Mouse (Mus musculus): ENCODE results near the gene Vmn1r189. TPM values are rescaled to one million over a fixed set of nuclear protein-coding genes. Genes with fewer than 3 reads are reported as not detected.
"Not testable (repeated sequence)": the region's sequence is repeated elsewhere in the genome, so short reads cannot be mapped to it uniquely, and the experiment has no call there.

Gene Vmn1r189
- not detected in 2 replicates for polyA plus RNA-seq (2016; fragmentation: Nextera tagmentation; extraction: Ambion mirVana)

- WGBS, result 94% methylated on average over 2 of the region's 2 CpGs
- H3K27me3 ChIP-seq; H3K4me2 ChIP-seq (replicated peaks); H3K9me3 ChIP-seq; H3K4me1 ChIP-seq; H3K36me3 ChIP-seq; H3K27ac ChIP-seq (replicated peaks); ATAC-seq (ENCODE audit: low FRiP score, low read depth); H3K4me3 ChIP-seq; H3K9ac ChIP-seq (replicated peaks): not testable (repeated sequence)
Measured at GRCm38 (mm10) chr13:22105724-22106123, at the start of gene Vmn1r189. Vmn1r189 (minus strand) TSS chr13:22105824.

DNA sequence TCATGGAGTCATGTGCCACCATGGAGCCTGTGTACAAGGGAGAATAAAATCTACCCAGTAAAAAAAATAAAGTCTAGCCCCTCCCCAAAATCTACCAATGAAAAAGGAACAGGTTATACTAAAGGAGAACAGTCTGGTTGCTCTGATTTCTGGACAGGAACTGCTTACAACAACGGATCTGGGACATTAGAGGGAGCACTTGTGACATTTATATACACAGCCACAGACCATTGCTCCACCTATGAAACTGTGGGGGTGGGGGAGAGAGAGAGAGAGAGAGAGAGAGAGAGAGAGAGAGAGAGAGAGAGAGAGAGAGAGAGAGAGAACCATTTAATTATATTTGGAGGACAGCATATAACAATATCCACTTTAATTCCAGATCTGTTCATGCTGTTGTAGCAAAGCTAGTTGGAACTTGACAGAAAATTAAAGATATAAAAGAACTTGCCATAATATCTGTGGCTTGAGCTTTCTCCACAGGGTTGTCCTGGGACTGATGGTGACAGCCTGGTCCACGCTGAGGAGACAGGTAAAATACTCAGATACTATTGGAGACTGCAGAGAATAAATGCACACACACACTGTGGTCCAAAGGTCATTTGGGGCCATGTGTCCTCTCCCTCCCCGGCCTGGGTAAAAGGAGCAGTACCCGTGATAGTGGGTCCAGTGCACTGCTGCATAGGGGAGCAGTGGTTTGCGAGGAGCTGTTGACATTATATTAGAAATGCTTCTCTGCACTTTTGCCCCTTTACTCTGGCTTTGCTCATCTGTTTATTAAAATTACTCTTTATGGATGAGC, 31.1 kb upstream of the Vmn1r189 start:
- WGBS, result 64% methylated on average over 5 of the region's 5 CpGs
- not testable (repeated sequence) for H3K36me3 ChIP-seq; H3K27me3 ChIP-seq; ATAC-seq (ENCODE audit: low FRiP score, low read depth); H3K9me3 ChIP-seq; H3K4me1 ChIP-seq; H3K27ac ChIP-seq (replicated peaks); H3K4me3 ChIP-seq; H3K4me2 ChIP-seq (replicated peaks); H3K9ac ChIP-seq (replicated peaks)

- 92% methylated on average over 1 of the region's 1 CpGs for WGBS
- ATAC-seq (ENCODE audit: low FRiP score, low read depth), result not testable (repeated sequence)
Measured at GRCm38 (mm10) chr13:22084140-22084539, 21.5 kb downstream of the Vmn1r189 start, which contains the start of gene Vmn1r188. Vmn1r188 (plus strand) TSS chr13:22084440.

DNA sequence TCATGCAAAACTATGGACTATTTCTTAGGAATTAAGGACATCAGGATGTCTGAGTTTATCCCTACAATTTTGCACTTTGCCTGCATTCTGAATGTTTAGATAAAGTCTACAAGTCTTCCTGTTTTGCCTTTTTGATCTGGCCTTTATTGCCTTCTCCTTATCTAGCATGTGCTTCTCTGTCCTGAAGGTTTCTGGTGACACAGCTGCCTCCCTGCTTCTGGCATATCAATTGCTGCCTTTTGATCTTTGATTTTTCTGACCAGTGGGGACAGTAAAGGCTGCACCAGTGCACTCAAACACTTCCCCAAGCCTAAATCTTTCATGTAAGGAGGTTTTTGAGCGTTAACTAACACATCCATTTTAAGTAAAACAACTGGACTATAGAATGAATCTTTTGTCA, 42.2 kb downstream of the Vmn1r189 start:
- no peak overlapping the region for H3K9ac ChIP-seq (replicated peaks)
- 0 out of 2 replicates have a peak, but pooled peaks cover 2% of the 10 kb centered on the region for H3K9me3 ChIP-seq
- H3K27ac ChIP-seq (replicated peaks), result no peak overlapping the region
- H3K4me1 ChIP-seq, result no peaks in the 10 kb centered on the region
- no peak overlapping the region for H3K4me2 ChIP-seq (replicated peaks)
- H3K4me3 ChIP-seq, result no peak overlapping the region
- no peaks in the 10 kb centered on the region for H3K27me3 ChIP-seq
- WGBS, result 69% methylated on average over 1 of the region's 1 CpGs
- ATAC-seq (ENCODE audit: low FRiP score, low read depth), result no peak
- no peaks in the 10 kb centered on the region for H3K36me3 ChIP-seq

More at GRCm38 (mm10) chr13:22084140-22084539, 21.5 kb downstream of the Vmn1r189 start, which contains the start of gene Vmn1r188:
- not testable (repeated sequence) for H3K9ac ChIP-seq (replicated peaks); H3K27ac ChIP-seq (replicated peaks); H3K9me3 ChIP-seq; H3K36me3 ChIP-seq; H3K27me3 ChIP-seq; H3K4me2 ChIP-seq (replicated peaks); H3K4me1 ChIP-seq; H3K4me3 ChIP-seq

- H3K4me2 ChIP-seq (replicated peaks), result no peak overlapping the region
Measured at GRCm38 (mm10) chr13:22061422-22061821, 44.2 kb downstream of the Vmn1r189 start.

DNA sequence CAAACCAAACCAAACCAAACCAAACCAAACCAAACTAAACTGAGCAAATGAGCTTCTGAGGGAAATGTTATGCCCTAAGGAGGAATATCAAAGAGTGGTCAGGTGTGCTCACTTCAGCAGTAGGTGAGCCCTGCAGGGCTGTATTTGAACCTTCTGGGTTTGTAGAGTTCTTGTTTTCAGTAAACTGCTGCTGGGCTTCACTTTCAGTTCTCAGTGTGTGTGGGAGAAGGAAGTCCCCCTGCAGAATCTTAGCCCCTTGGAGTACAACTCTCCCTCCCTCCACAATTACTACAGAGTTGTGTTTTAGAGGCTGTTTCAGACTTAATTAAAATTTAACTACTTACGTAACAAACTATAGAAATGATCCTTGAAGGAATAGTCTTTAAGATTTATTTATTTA, 51.9 kb downstream of the Vmn1r189 start:
- WGBS, result 94% methylated on average over 1 of the region's 1 CpGs
- no peaks in the 10 kb centered on the region for H3K36me3 ChIP-seq
- H3K4me1 ChIP-seq, result 0 out of 2 replicates have a peak, but pooled peaks cover 4% of the 10 kb centered on the region
- ATAC-seq (ENCODE audit: low FRiP score, low read depth), result no peak
- no peaks in the 10 kb centered on the region for H3K27me3 ChIP-seq
- no peak overlapping the region for H3K4me3 ChIP-seq
- no peak overlapping the region for H3K9ac ChIP-seq (replicated peaks)
- H3K27ac ChIP-seq (replicated peaks), result no peak overlapping the region
- no peaks in the 10 kb centered on the region for H3K9me3 ChIP-seq
- no peak overlapping the region for H3K4me2 ChIP-seq (replicated peaks)

More at GRCm38 (mm10) chr13:22061422-22061821, 44.2 kb downstream of the Vmn1r189 start:
- Histone ChIP-seq H3K27ac (replicated peaks) (no peak overlapping the region), H3K4me3 (no peak overlapping the region), H3K36me3 (no peaks in the 10 kb centered on the region), H3K9ac (replicated peaks) (no peak overlapping the region), H3K4me1 (no peaks in the 10 kb centered on the region), H3K27me3 (no peaks in the 10 kb centered on the region), H3K9me3 (no peaks in the 10 kb centered on the region)
- 65% methylated on average over 1 of the region's 1 CpGs for WGBS
- no peak for ATAC-seq (ENCODE audit: low FRiP score, low read depth)

GRCm38 (mm10) chr13:22051523-22051859, 54.1 kb downstream of the Vmn1r189 start:
- Histone ChIP-seq H3K9ac (replicated peaks) (peak overlapping the region; percentile 59; the same call in 1 of the 2 replicates), H3K9me3 (no peaks in the 10 kb centered on the region), H3K36me3 (no peaks in the 10 kb centered on the region), H3K27ac (replicated peaks) (peak overlapping the region; percentile 82), H3K4me2 (replicated peaks) (peak overlapping the region; percentile 59), H3K4me3 (peak overlapping the region; percentile 50), H3K27me3 (no peaks in the 10 kb centered on the region), H3K4me1 (0 out of 2 replicates have a peak, but pooled peaks cover 4% of the 10 kb centered on the region)
- peak; percentile 24; the same call in 1 of the 2 replicates for ATAC-seq (ENCODE audit: low FRiP score, low read depth)
- 19% methylated on average over 5 of the region's 5 CpGs for WGBS

- H3K4me2 ChIP-seq (replicated peaks), result peak overlapping the region; percentile 59
- peak overlapping the region; percentile 50 for H3K4me3 ChIP-seq
- peak; percentile 94 for ATAC-seq (ENCODE audit: low FRiP score, low read depth)
- H3K9me3 ChIP-seq, result no peaks in the 10 kb centered on the region
- no peaks in the 10 kb centered on the region for H3K27me3 ChIP-seq
- H3K27ac ChIP-seq (replicated peaks), result peak overlapping the region; percentile 82
- under 1% methylated on average over 52 of the region's 52 CpGs for WGBS
- 0 out of 2 replicates have a peak, but pooled peaks cover 4% of the 10 kb centered on the region for H3K4me1 ChIP-seq
- H3K36me3 ChIP-seq, result no peaks in the 10 kb centered on the region
- H3K9ac ChIP-seq (replicated peaks), result peak overlapping the region; percentile 59; the same call in 1 of the 2 replicates
Measured at GRCm38 (mm10) chr13:22050591-22051522, 54.8 kb downstream of the Vmn1r189 start.

Small RNA genes lying within 50 kb of the gene (microRNA-seq; reads per million reads assigned to microRNA genes)
- gene Gm26300, result not detected

Other genes with a start within 250 kb of the Vmn1r189 start
- 22.3 and 24.2 TPM in 2 replicates for gene Zfp184, start 160.7 kb downstream of the Vmn1r189 start, polyA plus RNA-seq (2016; fragmentation: Nextera tagmentation; extraction: Ambion mirVana)
- gene Pom121l2, start 124.6 kb downstream of the Vmn1r189 start, polyA plus RNA-seq (2016; fragmentation: Nextera tagmentation; extraction: Ambion mirVana), result not detected in 2 replicates
- gene Prss16, start 96.1 kb downstream of the Vmn1r189 start, polyA plus RNA-seq (2016; fragmentation: Nextera tagmentation; extraction: Ambion mirVana), result 0.30 TPM in 1 of 2 replicates, not detected in the other
- 10.1 and 11.3 TPM in 2 replicates for gene Hist1h2ah, start 70.3 kb downstream of the Vmn1r189 start, polyA plus RNA-seq (2016; fragmentation: Nextera tagmentation; extraction: Ambion mirVana)
- gene Hist1h2bk, start 70.0 kb downstream of the Vmn1r189 start, polyA plus RNA-seq (2016; fragmentation: Nextera tagmentation; extraction: Ambion mirVana), result 7.2 and 8.1 TPM in 2 replicates
- gene Hist1h4i, start 64.5 kb downstream of the Vmn1r189 start, polyA plus RNA-seq (2016; fragmentation: Nextera tagmentation; extraction: Ambion mirVana), result 34.4 and 38.6 TPM in 2 replicates
- gene Hist1h2ag, start 62.9 kb downstream of the Vmn1r189 start, polyA plus RNA-seq (2016; fragmentation: Nextera tagmentation; extraction: Ambion mirVana), result 62.2 and 69.7 TPM in 2 replicates
- 13.1 and 15.4 TPM in 2 replicates for gene Hist1h2bj, start 62.6 kb downstream of the Vmn1r189 start, polyA plus RNA-seq (2016; fragmentation: Nextera tagmentation; extraction: Ambion mirVana)
- not detected in 2 replicates for gene Vmn1r188, start 21.4 kb downstream of the Vmn1r189 start, polyA plus RNA-seq (2016; fragmentation: Nextera tagmentation; extraction: Ambion mirVana)
- not detected in 2 replicates for gene Vmn1r191, start 78.1 kb upstream of the Vmn1r189 start, polyA plus RNA-seq (2016; fragmentation: Nextera tagmentation; extraction: Ambion mirVana)
- gene Vmn1r192, start 85.3 kb upstream of the Vmn1r189 start, polyA plus RNA-seq (2016; fragmentation: Nextera tagmentation; extraction: Ambion mirVana), result not detected in 2 replicates
- not detected in 2 replicates for gene Vmn1r193, start 117.3 kb upstream of the Vmn1r189 start, polyA plus RNA-seq (2016; fragmentation: Nextera tagmentation; extraction: Ambion mirVana)
- not detected in 2 replicates for gene Vmn1r194, start 138.4 kb upstream of the Vmn1r189 start, polyA plus RNA-seq (2016; fragmentation: Nextera tagmentation; extraction: Ambion mirVana)
- gene Vmn1r195, start 164.7 kb upstream of the Vmn1r189 start, polyA plus RNA-seq (2016; fragmentation: Nextera tagmentation; extraction: Ambion mirVana), result not detected in 2 replicates
- not detected in 2 replicates for gene Vmn1r196, start 184.1 kb upstream of the Vmn1r189 start, polyA plus RNA-seq (2016; fragmentation: Nextera tagmentation; extraction: Ambion mirVana)
- not detected in 2 replicates for gene Vmn1r197, start 218.8 kb upstream of the Vmn1r189 start, polyA plus RNA-seq (2016; fragmentation: Nextera tagmentation; extraction: Ambion mirVana)
- not detected in 2 replicates for gene Vmn1r198, start 244.5 kb upstream of the Vmn1r189 start, polyA plus RNA-seq (2016; fragmentation: Nextera tagmentation; extraction: Ambion mirVana)